Mouse (Mus musculus) stomach, postnatal 0 days (tissue): Measurements from ENCODE around the gene Gpr37l1. TPM values are rescaled to one million over a fixed set of nuclear protein-coding genes. Genes with fewer than 3 reads are reported as not detected.

Experiments
- ATAC-seq: fragments of 200-750 bp; cut with Nextera tagmentation; 2 replicates; pipeline ENCODE4 v1.8.0; 2017; ENCODE audit not compliant: low FRiP score, low TSS enrichment
- DNase-seq: peaks from one replicate; pipeline ENCODE4 v3.0.0-alpha.2; 2016; ENCODE audit warnings: low spot score
- H3K27ac ChIP-seq: fragments of 300-500 bp; sonication (generic); replicated peaks from 2 replicates; pipeline ENCODE4 v1.5.1; 2014; ENCODE audit warnings: mild to moderate bottlenecking, control low read depth
- H3K27me3 ChIP-seq: fragments of 300-500 bp; sonication (generic); 2 replicates; pipeline ENCODE4 v1.6.1; 2014; ENCODE audit warnings: low read length; ENCODE audit not compliant: control insufficient read depth, insufficient read depth
- H3K36me3 ChIP-seq: fragments of 300-500 bp; sonication (generic); 2 replicates; pipeline ENCODE4 v1.6.1; 2014; ENCODE audit warnings: low read length, mixed read lengths; ENCODE audit not compliant: control insufficient read depth, insufficient read depth
- H3K4me1 ChIP-seq: fragments of 300-500 bp; sonication (generic); replicated peaks from 2 replicates; pipeline ENCODE4 v1.6.1; 2014; ENCODE audit warnings: antibody characterized with exemption; ENCODE audit not compliant: control insufficient read depth, insufficient read depth
- H3K4me2 ChIP-seq: fragments of 300-500 bp; sonication (generic); replicated peaks from 2 replicates; pipeline ENCODE4 v1.6.1; 2014; ENCODE audit warnings: low read depth, mild to moderate bottlenecking, control low read depth, moderate library complexity
- H3K4me3 ChIP-seq: fragments of 300-500 bp; sonication (generic); 2 replicates; pipeline ENCODE4 v1.5.1; 2014; ENCODE audit warnings: low read depth, low read length, control low read depth
- H3K9ac ChIP-seq: fragments of 300-500 bp; sonication (generic); 2 replicates; pipeline ENCODE4 v1.6.1; 2014; ENCODE audit warnings: mild to moderate bottlenecking, low read length, control low read depth, mixed read lengths
- H3K9me3 ChIP-seq: fragments of 300-500 bp; sonication (generic); 2 replicates; pipeline ENCODE4 v1.6.1; 2016; ENCODE audit warnings: low read length; ENCODE audit not compliant: control insufficient read depth
- CTCF ChIP-seq: IDR thresholded peaks from 2 replicates; pipeline ENCODE4 v1.5.1; 2016; ENCODE audit warnings: antibody characterized with exemption, low read depth, mild to moderate bottlenecking, moderate library complexity
- EP300 ChIP-seq: optimal IDR thresholded peaks from 2 replicates; pipeline ENCODE3; 2016; ENCODE audit warnings: antibody characterized with exemption
- WGBS: fragments of 180-500 bp; shearing (Covaris S2); extraction: QIAGEN DNeasy Blood & Tissue Kit; methylation state at CpG from one replicate; pipeline ENCODE4 v1.1.7; 2014; 5-methylcytosine and 5-hydroxymethylcytosine counted together
- polyA plus RNA-seq: library from polyadenylated mRNA; unstranded; fragments of >200 nt; fragmentation: Nextera tagmentation; extraction: Ambion mirVana; gene quantifications from 2 replicates; pipeline ENCODE4 v1.2.1, GENCODE M21; 2015

Gene Gpr37l1
- polyA plus RNA-seq, 1 experiment from 2014 or later, result 3.1 TPM

- peak; percentile 88 for DNase-seq
- 53% methylated on average over 10 of the region's 10 CpGs for WGBS
- peak overlapping the region; percentile 75 for H3K27ac ChIP-seq
Observed at GRCm38 (mm10) chr1:135180830-135181229, 13.3 kb upstream of the Gpr37l1 start.

GRCm38 (mm10) chr1:135178863-135179262, 11.4 kb upstream of the Gpr37l1 start:
- 68% methylated on average over 7 of the region's 7 CpGs for whole genome bisulfite sequencing
- ATAC-seq, result peak; percentile 18; the same call in 1 of the 2 replicates
- Histone ChIP-seq H3K4me3 (no peak overlapping the region), H3K9ac (no peak overlapping the region), H3K36me3 (no peaks in the 10 kb centered on the region), H3K4me2 (no peak overlapping the region), H3K27ac (peak overlapping the region; percentile 61), H3K4me1 (peaks cover 3% of the 10 kb centered on the region; the same call in 1 of the 2 replicates), H3K27me3 (no peaks in the 10 kb centered on the region), H3K9me3 (no peaks in the 10 kb centered on the region)
- DNase-seq, result peak; percentile 78
- TF ChIP-seq CTCF (no peak), EP300 (no peak)

More at GRCm38 (mm10) chr1:135180830-135181229, 13.3 kb upstream of the Gpr37l1 start:
- peak; percentile 84 for ATAC-seq
- Histone ChIP-seq H3K36me3 (no peaks in the 10 kb centered on the region), H3K4me2 (no peak overlapping the region), H3K27me3 (no peaks in the 10 kb centered on the region), H3K9ac (no peak overlapping the region), H3K4me1 (peaks cover 3% of the 10 kb centered on the region; the same call in 1 of the 2 replicates), H3K4me3 (no peak overlapping the region), H3K9me3 (no peaks in the 10 kb centered on the region)
- TF ChIP-seq CTCF (no peak), EP300 (no peak)

- Histone ChIP-seq H3K27me3 (no peaks in the 10 kb centered on the region), H3K9me3 (no peaks in the 10 kb centered on the region), H3K4me3 (no peak overlapping the region), H3K4me2 (no peak overlapping the region), H3K4me1 (peaks cover 3% of the 10 kb centered on the region; the same call in 1 of the 2 replicates), H3K36me3 (no peaks in the 10 kb centered on the region), H3K9ac (no peak overlapping the region), H3K27ac (no peak overlapping the region)
- DNase-seq (peak; percentile 18), ATAC-seq (no peak)
- 74% methylated on average over 3 of the region's 3 CpGs for WGBS
- no peak for TF ChIP-seq CTCF
- no peak for TF ChIP-seq EP300
Observed at GRCm38 (mm10) chr1:135177724-135178123, 10.2 kb upstream of the Gpr37l1 start.

GRCm38 (mm10) chr1:135175176-135175575, 7.7 kb upstream of the Gpr37l1 start:
- no peak overlapping the region for H3K27ac ChIP-seq
- H3K9me3 ChIP-seq, result no peaks in the 10 kb centered on the region
- TF ChIP-seq EP300 (no peak), CTCF (no peak)
- H3K27me3 ChIP-seq, result no peaks in the 10 kb centered on the region
- WGBS, result 60% methylated on average over 3 of the region's 3 CpGs
- H3K9ac ChIP-seq, result no peak overlapping the region
- ATAC-seq, result no peak
- no peak overlapping the region for H3K4me2 ChIP-seq
- H3K4me3 ChIP-seq, result no peak overlapping the region
- DNase-seq, result no peak
- H3K4me1 ChIP-seq, result no peaks in the 10 kb centered on the region
- H3K36me3 ChIP-seq, result no peaks in the 10 kb centered on the region

GRCm38 (mm10) chr1:135173311-135173710, 5.8 kb upstream of the Gpr37l1 start:
- no peak overlapping the region for H3K4me2 ChIP-seq
- no peaks in the 10 kb centered on the region for H3K9me3 ChIP-seq
- H3K36me3 ChIP-seq, result no peaks in the 10 kb centered on the region
- 93% methylated on average over 6 of the region's 6 CpGs for WGBS
- H3K27me3 ChIP-seq, result no peaks in the 10 kb centered on the region
- ATAC-seq (no peak), DNase-seq (no peak)
- no peak overlapping the region for H3K27ac ChIP-seq
- no peak overlapping the region for H3K4me3 ChIP-seq
- H3K9ac ChIP-seq, result no peak overlapping the region
- H3K4me1 ChIP-seq, result no peaks in the 10 kb centered on the region
- no peak for TF ChIP-seq EP300
- no peak for TF ChIP-seq CTCF

GRCm38 (mm10) chr1:135171984-135172383, 4.5 kb upstream of the Gpr37l1 start:
- no peaks in the 10 kb centered on the region for H3K36me3 ChIP-seq
- DNase-seq (peak; percentile 79), ATAC-seq (peak; percentile 69)
- H3K27ac ChIP-seq, result no peak overlapping the region
- no peak overlapping the region for H3K9ac ChIP-seq
- no peak overlapping the region for H3K4me3 ChIP-seq
- no peaks in the 10 kb centered on the region for H3K9me3 ChIP-seq
- TF ChIP-seq EP300, result no peak
- peak; percentile 93 for TF ChIP-seq CTCF
- no peaks in the 10 kb centered on the region for H3K27me3 ChIP-seq
- no peak overlapping the region for H3K4me2 ChIP-seq
- H3K4me1 ChIP-seq, result no peaks in the 10 kb centered on the region
- 45% methylated on average over 6 of the region's 6 CpGs for WGBS
